Mouse (Mus musculus): Measurements from ENCODE around the gene Rarb.
A peak's percentile ranks its signal among the peaks of the same experiment; 100 is the strongest.

Rarb gene

DNA sequence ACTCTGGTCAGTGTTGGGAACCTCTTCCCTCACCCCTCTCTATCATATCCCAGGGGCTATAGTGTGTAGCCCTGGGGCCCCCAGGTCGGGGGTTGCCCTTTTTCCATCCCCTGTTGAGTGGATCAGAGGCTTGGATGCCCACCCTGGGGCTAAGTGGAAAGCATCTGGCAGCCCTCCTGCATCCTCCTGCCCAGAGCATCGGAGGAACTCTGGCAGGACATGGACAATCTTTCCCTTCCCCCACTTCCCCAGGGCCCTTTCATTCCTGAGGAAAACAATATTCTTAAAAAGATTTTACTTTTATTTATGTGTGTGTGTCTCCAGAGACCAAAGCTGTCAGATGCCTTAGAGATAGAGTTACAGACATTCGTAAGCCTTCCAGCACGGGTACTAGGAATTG is 281.5 kb downstream of the Rarb start:
- no peak for DNase-seq (ENCODE audit: low spot score)

DNA sequence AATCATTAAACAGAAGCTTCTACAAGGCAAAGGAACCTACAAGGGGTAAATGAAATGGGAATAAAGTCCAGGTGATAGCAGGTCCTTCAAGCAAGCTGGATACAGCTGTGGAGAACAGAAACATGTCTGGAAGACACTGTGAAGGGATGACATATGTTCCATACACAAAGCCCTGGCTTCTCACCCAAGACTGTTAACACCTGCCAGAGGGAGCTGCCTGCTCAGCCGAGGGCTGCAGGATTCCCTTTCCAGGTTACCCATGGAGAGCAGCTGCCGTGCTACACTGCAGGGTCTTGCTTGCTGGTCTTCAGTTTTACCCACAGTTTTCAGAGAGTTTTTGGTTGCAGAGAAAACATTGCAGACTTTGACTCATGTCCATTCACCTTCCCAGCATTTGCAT is 290.3 kb downstream of the Rarb start:
- DNase-seq (ENCODE audit: low spot score) = no peak

DNA sequence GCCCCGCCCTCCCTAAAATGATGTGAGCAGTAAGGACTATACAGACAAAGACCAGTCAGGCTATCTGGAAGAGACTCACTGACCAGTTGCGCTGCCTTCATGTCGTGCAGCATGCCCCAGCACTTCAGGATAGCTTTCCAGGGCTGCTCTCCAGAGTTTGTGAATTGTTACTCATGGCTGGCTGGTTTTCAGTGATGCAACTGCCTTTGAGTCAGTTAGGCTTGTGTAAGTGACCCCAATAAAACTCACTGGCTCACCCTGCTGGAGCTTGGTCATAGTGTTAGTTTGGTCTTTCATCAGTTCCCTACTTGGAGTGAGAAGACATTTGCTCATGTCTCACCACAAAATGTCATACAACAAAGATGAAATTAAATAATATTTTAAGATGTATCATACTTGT is 292.8 kb downstream of the Rarb start:
- peak; percentile 91 for DNase-seq (ENCODE audit: low spot score)

DNA sequence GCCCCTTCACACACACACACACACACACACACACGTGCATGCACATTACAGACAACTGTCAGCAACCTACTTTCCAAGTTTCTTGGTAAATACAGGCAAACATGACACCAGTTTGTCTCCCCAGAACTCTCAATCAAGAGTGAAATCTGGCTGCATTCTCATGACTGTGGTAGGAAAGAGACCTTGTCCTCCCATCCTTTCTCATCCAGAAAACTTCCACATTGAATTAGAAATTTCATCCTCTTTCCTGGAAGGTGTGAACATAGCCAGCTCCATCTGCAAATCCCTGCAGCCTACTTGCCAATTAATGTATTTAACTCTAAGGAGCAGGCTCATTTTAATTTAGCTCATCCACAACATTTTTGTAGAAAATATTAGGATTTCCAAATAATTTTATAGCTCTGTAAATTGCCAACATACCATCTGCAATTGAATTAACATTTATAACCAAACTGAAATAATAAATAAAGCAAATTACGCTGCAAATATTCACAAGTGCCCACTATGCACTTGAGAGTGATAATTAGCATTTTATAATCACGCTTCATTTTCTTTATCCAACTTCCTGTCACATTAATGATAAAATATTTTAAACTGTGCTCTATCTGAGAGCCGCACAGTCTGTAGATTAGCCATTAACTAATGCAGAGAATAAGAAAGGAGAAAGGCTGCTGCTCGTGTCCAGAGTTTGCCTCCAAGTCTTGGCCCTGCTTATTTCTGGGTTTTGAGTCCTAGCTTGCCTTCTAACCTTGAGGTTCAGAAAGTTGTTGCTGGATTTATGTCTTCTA is 293.6 kb downstream of the Rarb start:
- DNase-seq (ENCODE audit: low spot score) = no peak

DNA sequence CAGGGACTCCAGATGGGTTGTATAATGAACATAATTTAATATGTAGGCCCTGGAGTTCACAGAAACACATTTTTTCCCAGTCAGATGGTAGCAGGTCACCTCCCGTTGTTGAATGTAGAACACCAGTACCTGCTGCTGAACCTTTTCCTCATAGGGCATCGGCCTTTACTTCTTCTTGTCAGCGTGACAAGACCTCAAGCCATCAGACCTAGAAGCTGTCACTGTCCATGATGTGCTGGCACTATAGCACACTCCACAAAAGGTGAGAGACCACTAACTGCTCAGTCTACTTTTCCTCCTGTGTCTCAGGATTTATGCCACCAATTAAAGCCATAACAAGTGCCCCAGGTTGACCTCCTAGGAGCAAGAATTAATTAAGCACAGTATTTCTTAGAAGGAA is 296.1 kb downstream of the Rarb start:
- DNase-seq (ENCODE audit: low spot score) = no peak

DNA sequence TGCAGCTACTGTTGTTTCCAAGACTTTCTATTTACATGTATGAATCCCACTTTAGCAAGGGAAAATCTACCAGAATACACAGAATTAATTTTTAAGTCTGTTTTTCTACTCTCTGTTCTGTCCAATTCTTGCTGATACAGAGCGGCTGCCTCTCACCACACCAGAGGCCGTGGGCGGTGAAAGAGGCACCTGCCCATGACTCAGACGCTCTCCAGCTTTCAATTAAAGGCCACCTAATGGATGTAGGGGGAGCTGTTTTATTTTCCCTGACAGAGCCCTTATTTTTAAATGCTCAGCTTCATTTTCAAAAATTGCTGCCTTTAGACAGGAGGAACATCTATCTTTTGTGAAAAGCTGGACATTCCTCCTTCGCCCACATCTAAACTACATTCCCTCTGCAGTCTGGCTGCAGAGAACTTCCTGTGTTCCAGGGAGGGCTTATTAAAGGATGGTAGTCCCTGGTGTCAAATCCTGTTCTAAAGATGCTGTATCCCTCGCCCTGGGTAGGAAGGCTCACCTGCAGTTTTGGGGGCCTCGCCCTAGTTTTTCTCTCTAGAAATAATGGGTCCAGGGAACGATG is 299.3 kb downstream of the Rarb start:
- DNase-seq (ENCODE audit: low spot score) = no peak

DNA sequence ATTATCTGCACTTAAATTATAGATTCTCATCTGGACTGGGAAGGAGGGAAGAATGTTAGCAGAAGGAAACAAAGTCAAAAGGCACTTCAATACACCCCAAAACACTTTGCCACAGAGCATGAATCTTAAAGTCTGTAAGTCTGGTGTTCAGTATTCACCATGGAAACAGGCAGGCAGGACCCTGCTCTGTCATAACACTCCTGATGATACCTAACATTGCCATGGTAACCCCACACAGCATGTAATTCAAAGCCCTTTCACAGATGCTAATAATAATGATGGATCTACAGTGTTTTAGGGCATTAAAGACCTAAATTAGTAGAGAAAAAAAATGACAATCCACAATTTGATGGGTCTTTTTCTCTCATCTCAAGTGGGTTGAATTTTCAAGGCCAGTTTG is 301.0 kb downstream of the Rarb start:
- DNase-seq (ENCODE audit: low spot score) = no peak

DNA sequence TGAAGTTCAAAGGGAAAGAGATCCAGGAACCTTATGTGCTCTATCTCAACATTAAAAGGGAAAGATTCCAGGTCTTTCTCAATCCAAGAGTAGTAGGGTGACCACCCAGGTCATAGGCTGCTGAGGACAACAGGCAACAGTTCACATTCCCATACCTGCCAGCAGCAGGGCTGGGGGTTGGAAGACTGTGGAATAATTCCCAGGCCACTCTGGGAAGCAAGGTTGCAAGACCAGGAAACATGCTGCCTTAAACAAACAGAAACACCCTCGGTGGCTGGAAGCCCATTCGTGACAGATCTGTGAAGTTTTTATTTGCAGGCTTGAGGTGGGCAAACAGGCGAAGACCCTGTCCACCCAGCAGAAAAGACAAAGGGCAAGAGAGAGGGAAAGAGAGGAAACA is 303.2 kb downstream of the Rarb start:
- no peak for DNase-seq (ENCODE audit: low spot score)

DNA sequence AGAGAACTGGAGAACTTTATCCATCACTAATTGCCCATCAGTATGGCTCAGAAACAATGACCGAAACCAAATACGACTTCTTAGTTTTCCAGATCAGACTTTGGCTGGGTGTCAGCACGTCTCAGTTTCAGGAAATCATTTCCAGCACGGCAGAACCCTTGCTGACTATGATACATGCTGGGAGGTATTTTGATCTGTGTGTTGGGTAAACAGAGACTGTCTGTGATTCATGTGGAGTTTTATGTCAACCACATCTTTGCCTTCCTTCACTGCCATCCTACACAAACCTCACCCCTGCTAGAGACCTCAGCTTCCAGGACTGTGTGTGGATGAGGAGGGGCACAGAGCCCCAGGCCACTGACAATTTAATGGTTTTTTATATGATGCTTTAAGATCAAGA is 308.4 kb downstream of the Rarb start:
- no peak for DNase-seq (ENCODE audit: low spot score)

DNA sequence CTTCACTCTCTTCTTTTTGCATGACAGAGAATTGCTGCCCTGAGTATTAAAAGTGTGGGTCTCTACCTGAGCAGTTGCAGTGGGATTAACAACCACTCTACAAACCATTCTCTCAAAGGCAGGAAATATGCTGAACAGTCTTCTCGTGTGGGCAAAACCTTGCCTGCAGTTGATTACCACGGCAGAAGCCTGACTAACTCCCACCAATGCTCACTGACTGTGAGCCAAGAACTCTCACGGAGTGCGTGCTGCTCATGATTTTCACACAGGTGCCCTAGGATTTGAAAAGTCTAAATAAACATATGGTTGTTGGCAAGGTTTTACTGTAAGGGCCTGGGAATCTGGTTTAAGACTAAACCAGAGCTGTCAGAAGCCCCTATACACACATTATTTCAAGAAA is 309.1 kb downstream of the Rarb start:
- no peak for DNase-seq (ENCODE audit: low spot score)

DNA sequence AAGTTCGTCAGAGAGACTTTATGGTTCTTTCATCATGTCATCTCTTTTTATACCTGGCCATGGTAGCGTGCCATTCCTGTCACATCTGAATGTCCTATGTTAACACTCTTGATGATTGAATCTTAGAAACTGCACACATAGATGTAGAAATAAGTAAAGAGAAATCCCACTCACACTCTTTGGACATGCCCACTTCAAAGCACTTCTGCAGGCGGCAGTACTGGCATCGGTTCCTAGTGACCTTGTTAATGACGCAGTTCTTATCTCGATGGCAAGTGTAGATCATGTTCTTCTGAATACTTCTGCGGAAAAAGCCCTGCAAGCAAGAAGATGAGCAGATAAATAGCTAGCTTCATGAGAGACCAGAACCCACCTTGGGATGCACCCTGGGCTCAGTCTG is 310.2 kb downstream of the Rarb start:
- DNase-seq (ENCODE audit: low spot score) = no peak

DNA sequence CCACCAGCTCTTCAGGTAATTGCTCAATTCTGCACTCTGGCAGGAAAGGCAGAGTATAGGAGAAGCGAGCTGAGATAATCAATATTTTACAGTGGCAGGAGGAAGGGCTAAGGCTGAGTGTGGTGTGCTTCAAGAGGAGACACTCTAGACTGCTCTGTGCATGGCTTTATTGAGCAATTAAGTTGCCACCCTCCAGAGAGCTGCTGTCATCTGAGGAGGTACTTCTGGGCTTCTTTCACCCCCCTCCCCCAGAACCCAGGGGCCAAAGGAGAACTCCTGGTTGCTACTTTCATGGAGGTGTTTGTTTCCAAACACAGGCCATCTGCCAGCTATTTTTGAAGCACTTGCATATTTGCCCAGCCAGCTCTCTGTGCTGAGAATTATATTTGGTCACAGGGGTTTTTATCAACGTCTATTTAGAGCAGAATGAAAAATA is 321.7 kb downstream of the Rarb start:
- no peak for DNase-seq (ENCODE audit: low spot score)

DNA sequence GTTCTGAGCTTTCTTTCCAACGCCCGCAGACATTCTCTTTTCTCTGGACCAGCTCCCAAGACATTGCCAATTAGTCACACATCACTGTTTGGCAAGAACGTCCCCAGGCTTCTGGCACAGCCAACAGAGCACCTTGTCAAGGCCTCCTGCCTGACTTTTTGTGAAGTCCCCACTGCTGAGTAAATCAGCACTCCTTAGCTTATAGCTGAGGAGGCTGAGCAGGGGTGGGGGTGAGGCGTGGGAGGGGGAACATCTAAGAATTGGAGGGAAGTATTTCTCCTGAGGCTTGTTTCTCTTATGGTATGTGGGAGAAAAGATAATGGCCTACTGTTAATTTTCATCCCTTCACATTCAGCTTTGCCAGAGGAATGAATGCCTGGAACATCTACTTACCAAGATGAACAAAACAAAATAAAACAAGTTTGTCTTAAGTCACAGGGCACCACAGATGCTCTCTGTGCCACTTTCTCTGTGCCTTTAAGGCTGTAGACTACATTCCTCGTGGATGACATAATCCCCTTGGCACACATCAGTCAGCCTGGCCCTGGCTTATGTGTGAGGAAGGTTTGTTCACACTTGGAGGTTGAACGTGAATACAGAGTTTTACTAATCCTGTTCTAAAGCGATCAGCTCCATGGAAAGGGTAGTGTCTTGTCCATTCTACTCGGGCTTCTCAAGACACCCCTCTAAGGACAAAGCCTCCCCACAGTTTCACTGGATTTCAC is 335.1 kb downstream of the Rarb start:
- peak; percentile 85 for DNase-seq (ENCODE audit: low spot score)

DNA sequence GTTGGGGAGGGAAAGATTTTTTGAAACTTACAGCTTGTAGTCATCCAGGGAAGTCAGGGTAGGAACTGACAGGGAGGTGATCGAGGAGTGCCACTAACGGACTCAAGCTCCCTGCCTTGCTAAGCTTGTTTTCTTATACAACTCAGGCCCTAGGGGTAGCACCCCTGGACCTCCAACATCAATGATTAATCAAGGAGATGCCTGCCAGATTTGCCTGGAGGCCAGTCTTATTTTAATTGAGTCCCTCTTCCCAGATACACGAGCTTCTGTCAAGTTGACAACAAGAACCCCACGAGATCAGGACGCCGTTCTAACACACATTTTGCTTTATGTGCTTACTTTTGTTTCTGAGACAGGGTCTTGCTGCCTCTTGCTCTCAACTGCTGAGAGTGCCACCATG is 338.3 kb downstream of the Rarb start:
- DNase-seq (ENCODE audit: low spot score) = no peak

DNA sequence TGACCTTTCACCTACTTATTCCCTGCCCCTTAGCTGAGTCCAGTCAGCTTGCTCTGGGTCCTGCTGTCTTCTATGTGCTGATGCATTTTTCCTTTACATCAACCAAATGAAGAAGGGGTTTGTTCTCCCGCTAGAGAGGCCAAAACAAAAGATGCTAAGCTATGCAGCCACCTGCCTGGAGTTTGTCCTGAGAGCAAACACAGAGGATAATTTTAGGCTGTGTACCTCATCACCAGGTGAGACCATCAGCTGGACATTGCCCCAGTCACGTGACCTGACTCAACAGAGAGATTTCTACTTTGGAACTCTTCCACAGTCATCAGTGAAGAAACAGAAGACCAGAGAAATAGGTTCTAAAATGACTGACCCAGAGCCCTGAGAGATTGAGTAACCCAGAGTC is 339.4 kb downstream of the Rarb start:
- DNase-seq (ENCODE audit: low spot score) = no peak

DNA sequence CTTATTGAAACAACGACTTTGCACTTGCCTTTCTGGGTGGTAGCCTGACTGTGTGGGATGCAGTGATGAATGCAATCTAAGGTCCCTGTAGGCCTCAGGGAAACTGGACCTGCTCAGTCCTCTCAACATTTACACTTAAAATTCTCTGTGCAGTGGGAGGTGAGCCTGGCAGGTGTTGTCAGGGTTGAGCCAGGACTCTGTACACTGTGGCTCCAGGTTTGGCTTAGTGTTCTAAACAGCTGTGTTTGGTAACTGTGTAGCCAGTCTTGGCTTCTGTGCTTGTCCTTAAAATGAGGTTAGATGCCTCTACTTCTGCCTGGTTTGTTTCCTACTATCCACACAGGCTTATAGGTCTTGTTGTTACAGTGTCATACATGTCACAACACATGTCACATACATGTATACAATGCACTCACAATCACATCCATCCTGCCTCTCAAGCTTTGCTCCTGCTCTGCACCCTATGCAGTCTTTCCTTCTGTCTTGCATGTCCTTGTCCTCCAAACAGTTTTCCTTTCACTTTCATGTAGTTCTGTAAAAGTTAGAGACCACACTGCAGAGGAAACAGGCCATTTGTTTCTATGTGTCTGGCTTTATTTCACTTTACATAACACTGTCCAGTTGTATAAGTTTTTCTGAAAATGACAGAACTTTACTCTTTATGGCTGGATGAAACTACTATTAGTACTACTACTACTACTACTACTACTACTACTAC is 340.2 kb downstream of the Rarb start:
- DNase-seq (ENCODE audit: low spot score) = peak; percentile 13

DNA sequence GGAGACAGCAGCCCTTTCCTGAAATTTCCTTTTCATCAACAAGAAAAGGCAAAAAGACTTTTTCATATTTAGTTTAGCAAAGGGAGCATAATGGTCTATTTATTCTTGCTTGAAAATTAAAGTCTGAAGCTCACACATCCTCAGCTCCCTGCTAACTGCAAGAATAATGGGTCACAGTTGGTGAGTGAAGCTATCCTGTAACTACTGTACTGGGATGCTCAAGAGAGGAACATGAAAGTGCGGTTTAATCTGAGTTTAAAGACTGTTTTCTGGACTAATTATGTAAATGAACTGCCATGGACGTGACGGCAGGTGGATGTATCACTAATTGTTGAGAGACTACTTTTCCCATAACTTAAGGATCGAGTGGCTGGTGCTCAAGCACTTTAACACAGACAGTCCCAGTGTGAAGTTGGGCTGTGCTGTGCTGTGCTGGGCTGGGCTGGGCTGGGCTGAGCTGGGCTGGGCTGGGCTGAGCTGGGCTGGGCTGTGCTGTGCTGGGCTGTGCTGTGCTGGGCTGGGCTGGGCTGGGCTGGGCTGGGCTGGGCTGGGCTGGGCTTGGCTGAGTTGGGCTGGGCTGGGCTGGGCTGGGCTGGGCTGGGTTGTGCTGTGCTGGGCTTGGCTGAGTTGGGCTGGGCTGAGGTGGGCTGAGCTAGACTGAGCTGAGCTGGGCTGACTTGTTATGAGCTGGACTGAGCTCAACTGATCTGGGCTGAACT is 370.5 kb downstream of the Rarb start:
- DNase-seq (ENCODE audit: low spot score) = peak; percentile 55

DNA sequence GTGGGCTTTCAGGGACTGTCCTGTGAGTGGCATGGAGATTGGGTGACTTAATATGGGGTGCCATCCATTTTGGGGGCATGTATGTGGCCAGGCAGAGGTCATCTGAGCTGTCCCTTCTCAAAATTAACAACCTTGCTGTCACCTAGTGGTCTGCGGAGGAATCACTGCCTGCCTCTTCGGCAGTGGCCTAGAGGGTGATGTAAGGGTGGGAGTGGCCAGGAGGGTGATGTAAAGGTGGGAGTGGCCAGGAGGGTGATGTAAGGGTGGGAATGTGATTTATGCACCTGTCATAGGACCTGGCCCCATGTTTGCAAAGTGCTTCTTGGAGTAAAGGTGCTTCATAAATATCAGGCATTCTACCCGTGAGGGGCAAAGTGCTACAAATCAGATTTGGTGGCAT is 371.4 kb downstream of the Rarb start:
- peak; percentile 40 for DNase-seq (ENCODE audit: low spot score)

DNA sequence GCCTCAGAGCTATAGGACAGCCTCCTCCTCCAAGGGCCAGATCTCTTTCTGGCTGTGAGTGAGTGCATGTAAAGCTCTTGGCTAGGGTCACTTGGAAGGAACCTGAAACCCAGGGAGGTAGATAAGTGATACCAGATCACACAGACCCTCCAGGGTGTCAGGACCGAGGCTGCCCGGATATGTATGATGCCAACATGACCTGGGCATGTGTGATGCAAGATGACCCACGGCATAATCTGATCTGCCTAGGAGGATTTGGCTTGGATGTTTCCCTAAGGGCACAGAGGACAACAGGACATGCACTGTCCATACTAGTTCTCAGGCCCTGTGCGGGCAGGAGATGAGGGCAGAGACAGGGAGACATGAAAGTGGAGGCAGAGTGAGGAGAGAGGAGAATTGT is 374.1 kb downstream of the Rarb start:
- no peak for DNase-seq (ENCODE audit: low spot score)

DNA sequence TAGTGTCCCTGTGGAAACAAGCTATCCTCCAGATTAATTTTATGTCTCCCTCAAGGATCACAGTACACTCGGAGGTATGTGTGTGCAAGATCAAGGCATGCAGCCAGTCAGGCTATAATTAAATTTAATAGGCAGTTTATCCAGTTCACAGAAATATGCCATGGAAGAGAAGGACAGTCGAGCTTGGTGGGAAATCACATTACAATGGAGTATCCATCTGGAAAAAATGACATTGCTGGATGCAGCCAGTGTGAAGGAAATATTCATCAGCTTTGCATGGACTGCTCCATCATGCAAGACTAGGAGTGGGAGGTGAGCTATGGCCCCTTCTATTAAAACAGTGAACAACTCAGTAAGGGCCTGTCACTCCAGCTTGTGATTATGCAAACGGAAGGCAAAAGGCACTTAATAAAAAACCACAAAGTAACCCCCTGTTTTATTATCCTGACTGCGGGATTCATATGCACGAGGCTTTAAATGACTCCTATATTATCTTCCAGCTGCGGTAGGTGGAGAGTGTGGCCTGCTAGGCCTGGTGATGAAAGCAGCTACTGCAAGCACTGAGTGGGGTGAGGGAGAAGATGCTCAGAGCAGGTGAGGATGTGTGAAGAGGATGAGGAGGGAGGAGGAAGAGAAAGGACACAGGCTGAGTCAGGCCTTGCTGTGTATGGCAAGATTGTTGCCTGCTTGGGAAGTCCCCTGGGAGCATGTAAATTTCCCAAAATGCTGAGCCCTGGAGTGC is 379.4 kb downstream of the Rarb start:
- DNase-seq (ENCODE audit: low spot score) = no peak

DNA sequence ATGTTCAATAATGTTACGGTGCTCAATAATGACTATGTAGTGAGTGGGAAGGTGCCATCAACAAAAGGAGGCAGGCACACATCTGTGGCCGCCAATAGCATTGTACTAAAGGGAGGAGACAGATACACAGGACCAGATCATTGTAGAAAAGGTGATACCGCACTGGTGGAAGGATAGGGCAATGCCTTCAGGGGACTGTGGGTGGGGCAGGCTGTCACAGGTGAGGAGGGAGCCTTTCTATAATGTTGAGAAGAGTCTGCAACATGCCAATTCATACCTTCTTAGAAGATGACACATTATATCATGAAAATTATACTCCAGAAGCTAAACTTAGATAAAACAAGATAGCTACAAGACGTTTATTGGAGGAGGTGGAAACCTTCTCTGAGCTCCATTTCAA is 381.6 kb downstream of the Rarb start:
- DNase-seq (ENCODE audit: low spot score) = no peak

All from adipocyte (in vitro differentiated cells).